Mouse (Mus musculus) midbrain, embryonic 16.5 days (tissue): ENCODE measurements around the gene Nlrx1. TPM values are rescaled to one million over a fixed set of nuclear protein-coding genes. Genes with fewer than 3 reads are reported as not detected.
A peak's percentile ranks its signal among the peaks of the same experiment; 100 is the strongest.

Experiments used
- ATAC-seq: fragments of 200-750 bp; cut with Nextera tagmentation; 2 replicates; pipeline ENCODE4 v1.8.0; 2017; ENCODE audit warnings: moderate TSS enrichment
- H3K27ac ChIP-seq: fragments of 300-500 bp; sonication (generic); 2 replicates; pipeline ENCODE4 v1.5.1; 2014; ENCODE audit warnings: mild to moderate bottlenecking, low read length, mixed read lengths
- H3K27me3 ChIP-seq: fragments of 300-500 bp; sonication (generic); 2 replicates; pipeline ENCODE4 v1.6.1; 2014; ENCODE audit warnings: low read depth, low read length, mixed read lengths; ENCODE audit not compliant: control insufficient read depth, insufficient read depth
- H3K36me3 ChIP-seq: fragments of 300-500 bp; sonication (generic); 2 replicates; pipeline ENCODE4 v1.6.1; 2014; ENCODE audit warnings: mild to moderate bottlenecking, low read length, moderate library complexity, mixed read lengths; ENCODE audit not compliant: control insufficient read depth, insufficient read depth
- H3K4me1 ChIP-seq: fragments of 300-500 bp; sonication (generic); 2 replicates; pipeline ENCODE4 v1.6.1; 2014; ENCODE audit warnings: mild to moderate bottlenecking, low read length, mixed read lengths; ENCODE audit not compliant: control insufficient read depth, insufficient read depth
- H3K4me2 ChIP-seq: fragments of 300-500 bp; sonication (generic); 2 replicates; pipeline ENCODE4 v1.6.1; 2014; ENCODE audit warnings: mild to moderate bottlenecking, low read length, mixed read lengths
- H3K4me3 ChIP-seq: fragments of 300-500 bp; sonication (generic); 2 replicates; pipeline ENCODE4 v1.5.1; 2014; ENCODE audit warnings: low read depth, mild to moderate bottlenecking, low read length, moderate library complexity, mixed read lengths
- H3K9ac ChIP-seq: fragments of 300-500 bp; sonication (generic); 2 replicates; pipeline ENCODE4 v1.6.1; 2014; ENCODE audit warnings: low read depth, low read length, mixed read lengths
- H3K9me3 ChIP-seq: fragments of 300-500 bp; sonication (generic); replicated peaks from 2 replicates; pipeline ENCODE4 v1.6.1; 2014; ENCODE audit warnings: mild to moderate bottlenecking, low read length, mixed read lengths; ENCODE audit not compliant: control insufficient read depth, poor library complexity, severe bottlenecking
- WGBS: fragments of 180-500 bp; shearing (Covaris S2); extraction: QIAGEN DNeasy Blood & Tissue Kit; methylation state at CpG from one replicate; pipeline ENCODE4 v1.1.7; 2014; 5-methylcytosine and 5-hydroxymethylcytosine counted together
- polyA plus RNA-seq: library from polyadenylated mRNA; unstranded; fragments of >200 nt; fragmentation: Nextera tagmentation; extraction: Ambion mirVana; gene quantifications from 2 replicates; pipeline ENCODE4 v1.2.1, GENCODE M21; 2015

Nlrx1 gene
- polyA plus RNA-seq, 1 experiment from 2014 or later: 5.1 TPM

- peak within 1 kb of the TSS; percentile 88 for H3K4me3 ChIP-seq
- peak within 1 kb of the TSS; percentile 94 for H3K9ac ChIP-seq
- ATAC-seq: peak; percentile 91
- H3K27ac ChIP-seq: peak within 1 kb of the TSS; percentile 97
- no peaks in the 10 kb centered on the region for H3K27me3 ChIP-seq
- WGBS: under 1% methylated on average over 65 of the region's 76 CpGs
- no peaks in the 10 kb centered on the region for H3K9me3 ChIP-seq
- H3K4me1 ChIP-seq: peaks cover 29% of the 10 kb centered on the region
- peak within 1 kb of the TSS; percentile 72 for H3K4me2 ChIP-seq
- H3K36me3 ChIP-seq: no peaks in the 10 kb centered on the region
Measured at GRCm38 (mm10) chr9:44233802-44234478, 34.5 kb downstream of the Nlrx1 start, which contains the start of gene Cbl. TSS of gene Cbl (minus strand) at chr9:44234049.

DNA sequence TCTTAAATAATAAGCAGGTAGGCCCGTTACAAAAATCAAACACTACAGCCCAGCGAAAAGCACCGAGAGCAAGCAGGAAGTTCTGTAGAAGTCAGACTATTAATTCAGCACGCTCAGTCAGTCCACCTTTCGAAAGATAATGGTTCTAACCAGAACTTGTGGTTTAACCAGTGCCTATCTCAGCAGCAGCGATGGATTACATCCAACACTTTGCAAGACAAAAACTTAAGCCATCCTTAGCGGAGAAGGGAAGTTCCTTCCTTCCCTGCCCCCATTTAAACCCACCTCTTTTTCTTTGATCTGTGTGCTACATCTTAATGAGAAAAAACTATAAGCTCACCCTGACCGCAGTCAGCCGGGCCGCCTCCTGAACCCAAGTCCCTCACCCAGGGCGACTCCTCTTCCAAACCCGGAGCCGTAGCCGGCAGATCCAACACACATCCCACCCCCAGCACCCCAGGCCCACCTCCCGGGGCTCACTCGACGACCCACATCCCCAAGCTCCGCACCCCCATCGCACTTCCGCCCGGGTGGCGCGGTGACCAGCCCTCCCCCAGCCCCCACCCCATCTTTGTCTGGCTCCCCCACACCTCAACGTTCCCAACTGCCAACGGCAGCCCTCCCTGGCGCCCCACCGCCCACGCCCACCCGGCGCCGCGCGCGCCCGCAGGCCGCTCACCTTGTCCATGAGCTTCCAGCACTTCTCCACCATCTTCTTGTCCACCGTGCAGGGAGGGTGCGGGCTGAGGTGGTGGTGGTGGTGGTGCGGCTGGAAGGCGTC lies 35.2 kb downstream of the Nlrx1 start:
- Histone ChIP-seq H3K4me3 (peak overlapping the region; percentile 88), H3K4me2 (peak overlapping the region; percentile 72), H3K36me3 (peaks cover 1% of the 10 kb centered on the region; the same call in 1 of the 2 replicates), H3K9me3 (no peaks in the 10 kb centered on the region), H3K4me1 (peaks cover 29% of the 10 kb centered on the region), H3K27me3 (no peaks in the 10 kb centered on the region), H3K27ac (peak overlapping the region; percentile 97), H3K9ac (peak overlapping the region; percentile 94)
- WGBS: under 1% methylated on average over 34 of the region's 40 CpGs
- ATAC-seq: peak; percentile 88

- H3K9ac ChIP-seq: no peak overlapping the region
- H3K9me3 ChIP-seq: no peaks in the 10 kb centered on the region
- H3K4me3 ChIP-seq: no peak overlapping the region; the same call in 1 of the 2 replicates
- no peak overlapping the region for H3K27ac ChIP-seq
- no peak for ATAC-seq
- peaks cover 4% of the 10 kb centered on the region; the same call in 1 of the 2 replicates for H3K36me3 ChIP-seq
- peaks cover 29% of the 10 kb centered on the region for H3K4me1 ChIP-seq
- H3K27me3 ChIP-seq: no peaks in the 10 kb centered on the region
- H3K4me2 ChIP-seq: peak overlapping the region; percentile 72
Measured at GRCm38 (mm10) chr9:44231609-44232008, 36.8 kb downstream of the Nlrx1 start.

- H3K27ac ChIP-seq: no peak overlapping the region
- H3K4me1 ChIP-seq: peaks cover 8% of the 10 kb centered on the region
- 0 out of 2 replicates have a peak overlapping the region, but pooled peaks have one; percentile 11 for H3K9ac ChIP-seq
- no peak overlapping the region for H3K4me2 ChIP-seq
- 56% methylated on average over 6 of the region's 6 CpGs for WGBS
- ATAC-seq: no peak
- H3K27me3 ChIP-seq: no peaks in the 10 kb centered on the region
- peaks cover 4% of the 10 kb centered on the region; the same call in 1 of the 2 replicates for H3K36me3 ChIP-seq
- H3K9me3 ChIP-seq: no peaks in the 10 kb centered on the region
- no peak overlapping the region for H3K4me3 ChIP-seq
Measured at GRCm38 (mm10) chr9:44225993-44226392, 42.4 kb downstream of the Nlrx1 start.

GRCm38 (mm10) chr9:44213538-44213937 lies 54.9 kb downstream of the Nlrx1 start:
- Histone ChIP-seq H3K4me3 (no peak overlapping the region), H3K9me3 (no peaks in the 10 kb centered on the region), H3K9ac (no peak overlapping the region), H3K27me3 (no peaks in the 10 kb centered on the region), H3K27ac (no peak overlapping the region), H3K36me3 (no peaks in the 10 kb centered on the region; the same call in 1 of the 2 replicates), H3K4me2 (no peak overlapping the region), H3K4me1 (peaks cover 3% of the 10 kb centered on the region; the same call in 1 of the 2 replicates)
- WGBS: 96% methylated on average over 14 of the region's 14 CpGs
- no peak for ATAC-seq

GRCm38 (mm10) chr9:44212406-44212805 lies 56.0 kb downstream of the Nlrx1 start:
- Histone ChIP-seq H3K36me3 (no peaks in the 10 kb centered on the region; the same call in 1 of the 2 replicates), H3K9ac (no peak overlapping the region), H3K27ac (no peak overlapping the region), H3K4me1 (peaks cover 3% of the 10 kb centered on the region; the same call in 1 of the 2 replicates), H3K9me3 (no peaks in the 10 kb centered on the region), H3K27me3 (no peaks in the 10 kb centered on the region), H3K4me3 (no peak overlapping the region), H3K4me2 (no peak overlapping the region)
- ATAC-seq: no peak
- 93% methylated on average over 4 of the region's 4 CpGs for WGBS

- ATAC-seq: no peak
- H3K4me1 ChIP-seq: peaks cover 3% of the 10 kb centered on the region; the same call in 1 of the 2 replicates
- WGBS: 97% methylated on average over 4 of the region's 4 CpGs
- no peaks in the 10 kb centered on the region for H3K9me3 ChIP-seq
- H3K27ac ChIP-seq: no peak overlapping the region
- H3K4me2 ChIP-seq: no peak overlapping the region
- H3K4me3 ChIP-seq: no peak overlapping the region
- H3K9ac ChIP-seq: no peak overlapping the region
- no peaks in the 10 kb centered on the region for H3K27me3 ChIP-seq
- no peaks in the 10 kb centered on the region; the same call in 1 of the 2 replicates for H3K36me3 ChIP-seq
Measured at GRCm38 (mm10) chr9:44209416-44209815, 59.0 kb downstream of the Nlrx1 start.

- H3K4me2 ChIP-seq: no peak overlapping the region
- H3K27me3 ChIP-seq: no peaks in the 10 kb centered on the region
- H3K4me1 ChIP-seq: 0 out of 2 replicates have a peak, but pooled peaks cover 3% of the 10 kb centered on the region
- no peak overlapping the region for H3K27ac ChIP-seq
- no peaks in the 10 kb centered on the region for H3K9me3 ChIP-seq
- H3K4me3 ChIP-seq: no peak overlapping the region
- H3K36me3 ChIP-seq: no peaks in the 10 kb centered on the region; the same call in 1 of the 2 replicates
- WGBS: 92% methylated on average over 2 of the region's 2 CpGs
- H3K9ac ChIP-seq: no peak overlapping the region
- ATAC-seq: no peak
Measured at GRCm38 (mm10) chr9:44207840-44208239, 60.6 kb downstream of the Nlrx1 start.
